Mouse (Mus musculus) E14TG2a.4 (cell line): ENCODE measurements at regions not wholly inside any gene's neighbourhood (a gene's known extent, or its start where the extent isn't known, plus 50 kb on each side); places are given as distances from the start of the nearest gene placed in this dataset.

Experiments used
- H3K27me3 ChIP-seq: 2 replicates; pipeline ENCODE4 v1.6.1; 2014; ENCODE audit warnings: low read length, control low read depth; ENCODE audit not compliant: insufficient read depth
- H3K36me3 ChIP-seq: 2 replicates; pipeline ENCODE4 v1.6.1; 2014; ENCODE audit warnings: low read length, control low read depth; ENCODE audit not compliant: insufficient read depth
- H3K4me1 ChIP-seq: replicated peaks from 2 replicates; pipeline ENCODE4 v1.6.1; 2014; ENCODE audit warnings: low read depth, low read length, control low read depth
- H3K4me3 ChIP-seq: replicated peaks from 2 replicates; pipeline ENCODE4 v1.5.1; 2014; ENCODE audit warnings: mild to moderate bottlenecking, low read length
- H3K9me3 ChIP-seq: 2 replicates; pipeline ENCODE4 v1.6.1; 2014; ENCODE audit warnings: low read length, control low read depth
- CTCF ChIP-seq: conservative IDR thresholded peaks from 2 replicates; pipeline ENCODE4 v1.5.1; 2014; ENCODE audit warnings: low read length
- NANOG ChIP-seq: IDR thresholded peaks from 2 replicates; pipeline ENCODE4 v1.6.1; 2014; ENCODE audit warnings: borderline replicate concordance, low read length, mixed read lengths
- POU5F1 ChIP-seq: IDR thresholded peaks from 2 replicates; pipeline ENCODE4 v1.6.1; 2014; ENCODE audit warnings: low read length, borderline replicate concordance

GRCm38 (mm10) chr2:61922496-61922895, 119.8 kb downstream of the Tbr1 start:
- H3K36me3 ChIP-seq, result no peaks in the 10 kb centered on the region
- H3K9me3 ChIP-seq, result no peaks in the 10 kb centered on the region; the same call in 1 of the 2 replicates
- H3K4me3 ChIP-seq, result no peak overlapping the region
- H3K4me1 ChIP-seq, result no peaks in the 10 kb centered on the region
- no peaks in the 10 kb centered on the region for H3K27me3 ChIP-seq
- TF ChIP-seq POU5F1 (no peak), CTCF (no peak), NANOG (no peak)

DNA sequence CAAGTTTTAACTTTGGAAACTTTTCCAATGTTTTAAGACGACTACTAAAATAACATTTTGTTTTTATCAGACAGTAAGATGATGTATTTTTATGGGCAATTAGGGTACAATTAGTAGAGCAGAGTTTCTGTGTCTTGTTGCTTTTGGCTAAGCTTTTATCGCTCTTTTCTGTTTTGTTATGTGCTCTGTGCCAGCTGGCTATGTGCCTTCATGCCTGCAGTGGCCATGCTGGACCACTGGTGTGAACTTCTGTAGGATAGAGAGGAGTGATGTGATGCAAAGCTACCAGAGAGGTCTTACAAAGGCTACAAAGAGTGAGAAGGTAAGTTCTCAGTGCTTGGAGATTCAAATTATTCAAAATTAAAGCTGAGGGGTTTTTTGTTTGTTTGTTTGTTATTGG, 108.0 kb upstream of the Slc4a10 start:
- no peaks in the 10 kb centered on the region for H3K36me3 ChIP-seq
- H3K4me3 ChIP-seq, result no peak overlapping the region
- peaks cover 14% of the 10 kb centered on the region for H3K9me3 ChIP-seq
- no peaks in the 10 kb centered on the region for H3K27me3 ChIP-seq
- TF ChIP-seq POU5F1 (no peak), NANOG (no peak), CTCF (no peak)
- no peaks in the 10 kb centered on the region for H3K4me1 ChIP-seq

DNA sequence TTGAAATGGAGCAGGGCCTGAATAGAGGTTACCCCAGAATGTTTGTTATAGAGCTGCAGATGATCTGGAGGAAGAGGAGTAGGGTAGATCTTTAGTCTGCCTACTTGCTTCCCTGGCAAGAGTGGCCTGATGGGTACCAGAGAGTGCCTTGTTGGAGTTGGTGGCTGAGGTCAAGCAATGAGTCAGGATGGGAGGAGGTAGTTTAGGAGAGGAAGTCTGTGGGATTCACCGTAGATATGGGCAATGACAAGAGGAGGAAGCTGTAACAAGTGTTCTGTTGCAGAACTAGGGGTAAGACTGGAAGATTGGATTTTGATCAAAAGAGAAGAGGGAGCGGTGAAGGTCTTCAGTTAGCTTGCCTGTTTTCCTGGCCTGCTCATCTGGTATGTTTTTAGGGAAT, 80.3 kb upstream of the Slc4a10 start:
- H3K4me1 ChIP-seq, result no peaks in the 10 kb centered on the region
- TF ChIP-seq CTCF (no peak), NANOG (no peak), POU5F1 (no peak)
- no peaks in the 10 kb centered on the region; the same call in 1 of the 2 replicates for H3K27me3 ChIP-seq
- H3K9me3 ChIP-seq, result no peaks in the 10 kb centered on the region
- H3K4me3 ChIP-seq, result no peak overlapping the region
- H3K36me3 ChIP-seq, result no peaks in the 10 kb centered on the region

- Histone ChIP-seq H3K4me1 (no peaks in the 10 kb centered on the region), H3K9me3 (no peaks in the 10 kb centered on the region), H3K36me3 (no peaks in the 10 kb centered on the region), H3K27me3 (no peaks in the 10 kb centered on the region; the same call in 1 of the 2 replicates), H3K4me3 (no peak overlapping the region)
- TF ChIP-seq CTCF, result peak; percentile 38; the same call in 1 of the 2 replicates
- TF ChIP-seq POU5F1, result no peak
Measured at GRCm38 (mm10) chr2:61967724-61968123, 78.5 kb upstream of the Slc4a10 start.

DNA sequence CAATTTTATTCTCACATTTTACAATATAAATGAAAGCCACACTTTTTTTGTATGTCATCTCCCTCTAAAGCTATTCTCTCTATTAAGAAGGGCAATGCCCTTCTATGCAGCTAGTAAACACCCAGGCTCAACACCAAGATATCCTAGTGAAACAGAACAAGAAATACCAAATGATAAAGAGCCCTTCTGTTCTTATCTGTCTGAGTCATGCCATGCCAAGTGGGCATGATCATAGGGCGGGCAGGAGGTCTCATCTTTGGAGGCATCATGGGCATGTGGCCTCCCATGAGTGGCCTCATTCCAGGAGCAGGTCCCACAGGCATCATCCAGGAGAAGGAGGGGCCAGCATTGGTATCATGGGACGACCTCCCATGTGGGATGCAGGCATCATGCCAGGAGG, 76.2 kb upstream of the Slc4a10 start:
- no peaks in the 10 kb centered on the region for H3K4me1 ChIP-seq
- H3K4me3 ChIP-seq, result no peak overlapping the region
- H3K9me3 ChIP-seq, result no peaks in the 10 kb centered on the region
- TF ChIP-seq POU5F1 (no peak), CTCF (no peak), NANOG (no peak)
- no peaks in the 10 kb centered on the region for H3K36me3 ChIP-seq
- H3K27me3 ChIP-seq, result no peaks in the 10 kb centered on the region; the same call in 1 of the 2 replicates

DNA sequence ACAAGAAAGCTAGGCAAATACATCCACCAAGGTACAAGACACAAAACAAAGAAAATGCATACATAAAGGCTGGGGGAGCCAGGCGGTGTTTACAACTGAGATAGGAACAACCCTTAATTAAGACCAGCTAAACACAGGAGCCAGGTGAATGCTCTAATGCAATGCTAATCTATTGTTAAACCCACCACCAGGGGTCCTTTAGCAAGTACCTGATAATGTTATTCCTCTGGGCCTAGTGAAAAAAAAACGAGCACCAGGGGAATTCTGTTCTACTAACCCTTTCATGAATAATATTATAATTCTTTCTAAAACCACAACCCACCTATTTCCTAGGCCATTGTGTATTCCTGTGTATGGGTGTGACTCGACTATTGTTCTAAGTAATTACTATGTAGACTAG, 61.5 kb upstream of the Slc4a10 start:
- no peak for TF ChIP-seq POU5F1
- TF ChIP-seq NANOG, result 0 out of 2 replicates have a peak, but pooled peaks have one; percentile 4

DNA sequence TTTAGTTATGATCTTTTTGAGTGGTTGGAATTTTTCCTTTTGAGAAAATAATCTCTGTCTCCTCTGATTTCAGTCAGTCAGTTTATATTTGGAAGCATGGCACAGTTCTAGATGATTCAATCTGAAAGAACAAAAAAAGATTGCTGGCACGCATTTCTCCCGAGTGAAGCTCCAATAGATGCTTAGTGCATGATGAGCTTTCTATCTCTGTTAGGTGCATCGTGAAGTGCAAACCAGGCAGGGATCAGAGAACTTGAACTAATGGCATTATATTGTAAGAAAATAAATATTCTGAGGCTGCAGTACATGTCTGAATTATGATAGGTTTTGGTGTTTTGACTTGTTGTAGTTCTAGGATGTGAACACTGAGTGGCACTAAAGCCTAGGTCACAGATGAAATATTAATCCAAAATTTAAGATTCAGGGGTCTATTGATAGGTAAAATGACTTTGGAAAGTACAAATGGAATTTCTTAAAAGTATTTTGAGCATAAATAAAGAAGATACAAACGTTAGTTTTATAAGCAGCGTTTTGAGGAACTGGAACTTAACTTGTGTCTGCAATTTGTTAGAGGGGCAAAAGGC, 59.2 kb upstream of the Slc4a10 start:
- TF ChIP-seq NANOG, result no peak
- TF ChIP-seq CTCF, result peak; percentile 26; the same call in 1 of the 2 replicates
- Histone ChIP-seq H3K4me3 (no peak overlapping the region), H3K9me3 (no peaks in the 10 kb centered on the region), H3K4me1 (peaks cover 3% of the 10 kb centered on the region; the same call in 1 of the 2 replicates), H3K27me3 (no peaks in the 10 kb centered on the region), H3K36me3 (no peaks in the 10 kb centered on the region)

More for the DNA sequence above, 61.5 kb upstream of the Slc4a10 start:
- no peaks in the 10 kb centered on the region for H3K27me3 ChIP-seq
- no peak overlapping the region for H3K4me3 ChIP-seq
- no peaks in the 10 kb centered on the region for H3K9me3 ChIP-seq
- H3K4me1 ChIP-seq, result peaks cover 3% of the 10 kb centered on the region; the same call in 1 of the 2 replicates
- no peaks in the 10 kb centered on the region for H3K36me3 ChIP-seq
